Mouse (Mus musculus) limb, embryonic 10.5 days (tissue): ENCODE data around the gene Rae1. TPM values are rescaled to one million over a fixed set of nuclear protein-coding genes. Genes with fewer than 3 reads are reported as not detected.

Experiments
- DNase-seq: peaks from one replicate; pipeline ENCODE4 v3.0.0-alpha.2; 2017; ENCODE audit warnings: low spot score
- H3K27ac ChIP-seq: fragments of 300-500 bp; sonication (generic); 2 replicates; pipeline ENCODE4 v1.5.1; 2016; ENCODE audit warnings: mild to moderate bottlenecking
- H3K27me3 ChIP-seq: fragments of 300-500 bp; sonication (generic); 2 replicates; pipeline ENCODE4 v1.6.1; 2016; ENCODE audit warnings: low read depth, mild to moderate bottlenecking; ENCODE audit not compliant: poor library complexity, severe bottlenecking
- H3K36me3 ChIP-seq: fragments of 300-500 bp; sonication (generic); 2 replicates; pipeline ENCODE4 v1.6.1; 2016; ENCODE audit warnings: mild to moderate bottlenecking, moderate library complexity
- H3K4me1 ChIP-seq: fragments of 300-500 bp; sonication (generic); 2 replicates; pipeline ENCODE4 v1.6.1; 2016
- H3K4me3 ChIP-seq: fragments of 300-500 bp; sonication (generic); 2 replicates; pipeline ENCODE4 v1.5.1; 2016; ENCODE audit warnings: mild to moderate bottlenecking, moderate library complexity
- H3K9me3 ChIP-seq: fragments of 300-500 bp; sonication (generic); replicated peaks from 2 replicates; pipeline ENCODE4 v1.6.1; 2016; ENCODE audit warnings: mild to moderate bottlenecking
- WGBS: fragments of 180-500 bp; shearing (Covaris S2); methylation state at CpG from one replicate; pipeline ENCODE4 v1.1.7; 2016; 5-methylcytosine and 5-hydroxymethylcytosine counted together
- polyA plus RNA-seq: library from polyadenylated mRNA; unstranded; fragments of >200 nt; fragmentation: Nextera tagmentation; extraction: Ambion mirVana; gene quantifications from 2 replicates; pipeline ENCODE4 v1.2.1, GENCODE M21; 2016

The Rae1 gene
- polyA plus RNA-seq, result 179 and 196 TPM in 2 replicates

GRCm38 (mm10) chr2:172999630-173000284 lies at the start of gene Rae1:
Gene Rae1 (plus strand): TSS chr2:173000117.
- no peaks in the 10 kb centered on the region for H3K27me3 ChIP-seq
- H3K4me3 ChIP-seq, result peak within 1 kb of the TSS; percentile 99
- H3K36me3 ChIP-seq, result peaks cover 37% of the 10 kb centered on the region
- no peaks in the 10 kb centered on the region for H3K9me3 ChIP-seq
- peaks cover 23% of the 10 kb centered on the region for H3K4me1 ChIP-seq
- DNase-seq, result peak; percentile 100
- under 1% methylated on average over 45 of the region's 45 CpGs for WGBS
- peak within 1 kb of the TSS; percentile 99 for H3K27ac ChIP-seq

DNA sequence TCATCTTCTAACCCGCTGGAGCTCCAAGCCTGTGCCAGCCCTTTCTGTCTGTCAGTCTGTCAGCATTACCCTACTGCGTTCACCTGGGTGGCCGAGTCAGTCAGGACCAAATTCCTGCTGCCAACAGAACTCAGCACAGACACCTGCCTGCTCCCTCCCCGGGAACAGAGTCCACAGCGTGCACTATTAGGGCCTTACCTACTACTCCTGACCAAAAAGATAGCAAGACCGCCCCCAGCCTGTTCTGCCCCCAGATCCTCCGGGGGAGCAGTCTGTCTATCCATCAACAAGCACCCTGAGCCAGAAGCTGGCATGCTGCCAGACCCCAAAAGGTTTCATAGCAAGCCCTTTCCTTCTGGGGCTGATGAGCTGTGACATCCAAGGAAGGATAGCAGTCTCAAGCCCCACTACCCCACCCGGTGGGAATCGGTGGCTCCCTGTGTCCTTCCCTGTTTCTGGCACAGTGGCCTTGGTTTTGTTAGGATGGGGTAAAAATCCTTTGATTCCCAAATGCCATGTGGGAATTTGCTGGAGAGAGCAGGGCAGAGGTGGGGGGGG lies 49.7 kb upstream of the Rae1 start:
- Histone ChIP-seq H3K4me3 (no peak overlapping the region), H3K9me3 (no peaks in the 10 kb centered on the region), H3K27ac (peak overlapping the region; percentile 5), H3K36me3 (no peaks in the 10 kb centered on the region), H3K27me3 (peaks cover 4% of the 10 kb centered on the region; the same call in 1 of the 2 replicates), H3K4me1 (peaks cover 27% of the 10 kb centered on the region)
- DNase-seq, result no peak
- WGBS, result 80% methylated on average over 9 of the region's 9 CpGs

DNA sequence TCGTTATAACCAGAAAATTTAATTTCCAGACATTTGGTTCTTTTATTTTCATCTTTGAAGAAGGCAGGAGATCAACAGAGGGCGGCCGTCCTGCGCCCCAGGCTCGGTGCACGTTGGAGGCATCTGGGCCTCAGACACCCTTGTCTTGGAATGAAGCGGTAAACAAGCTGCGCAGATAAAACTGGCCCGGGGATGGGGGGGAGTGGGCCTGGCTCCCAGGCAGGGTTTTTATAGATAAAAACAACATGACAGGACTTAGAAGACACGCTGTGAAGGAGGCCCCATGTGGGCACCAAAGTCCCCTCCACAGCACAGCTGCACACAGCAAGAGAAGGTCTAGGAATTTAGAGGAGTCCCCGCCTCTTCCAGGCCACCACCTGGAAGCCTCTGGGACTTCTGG lies 49.2 kb upstream of the Rae1 start:
- peak overlapping the region; percentile 5 for H3K27ac ChIP-seq
- no peak overlapping the region for H3K4me3 ChIP-seq
- no peak for DNase-seq
- 56% methylated on average over 11 of the region's 11 CpGs for WGBS
- no peaks in the 10 kb centered on the region for H3K36me3 ChIP-seq
- H3K27me3 ChIP-seq, result peaks cover 4% of the 10 kb centered on the region; the same call in 1 of the 2 replicates
- peaks cover 27% of the 10 kb centered on the region for H3K4me1 ChIP-seq
- no peaks in the 10 kb centered on the region for H3K9me3 ChIP-seq

DNA sequence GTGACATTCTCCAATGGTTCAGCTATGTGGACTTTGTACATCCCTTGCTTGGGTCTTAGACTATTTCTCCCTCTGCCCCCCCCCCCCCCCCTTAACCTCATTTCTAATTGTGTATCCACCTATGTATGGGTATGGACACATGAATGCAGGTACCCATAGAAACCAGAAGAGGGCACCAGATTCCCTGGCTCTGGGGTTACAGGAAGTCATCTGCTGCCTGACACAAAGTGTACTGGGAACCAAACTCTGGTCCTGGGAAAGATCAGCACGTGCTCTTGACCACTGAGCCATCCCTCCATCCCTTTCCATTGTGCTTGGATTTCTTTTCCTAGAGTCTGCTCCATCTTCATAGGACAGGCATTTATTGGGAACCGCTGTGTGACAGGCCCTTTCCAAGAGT lies 47.9 kb upstream of the Rae1 start:
- Histone ChIP-seq H3K4me3 (no peak overlapping the region), H3K27me3 (peaks cover 4% of the 10 kb centered on the region; the same call in 1 of the 2 replicates), H3K36me3 (peaks cover under 1% of the 10 kb centered on the region; the same call in 1 of the 2 replicates), H3K4me1 (peaks cover 27% of the 10 kb centered on the region), H3K27ac (no peak overlapping the region), H3K9me3 (no peaks in the 10 kb centered on the region; the same call in 1 of the 2 replicates)
- DNase-seq, result no peak
- WGBS, result 87% methylated on average over 2 of the region's 2 CpGs

DNA sequence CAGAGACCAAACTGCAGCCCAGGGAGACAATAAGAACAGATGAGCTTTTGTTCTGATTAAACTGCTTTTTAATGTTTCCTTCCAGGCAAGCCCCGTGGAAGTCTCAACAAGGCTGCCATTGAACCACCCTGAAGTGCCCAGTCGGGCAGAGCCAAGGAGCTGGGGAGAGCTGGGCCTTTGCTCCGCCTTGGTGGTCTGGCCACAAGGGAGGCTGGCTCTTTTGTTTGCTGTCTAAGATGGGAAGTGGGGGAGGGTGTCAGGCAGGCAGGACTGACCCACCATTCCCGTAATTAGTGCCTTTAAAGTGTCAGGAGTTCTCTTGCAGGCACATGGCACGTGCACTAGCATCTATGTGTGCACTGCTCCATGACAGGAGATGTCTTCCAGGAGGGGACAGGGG lies 41.3 kb upstream of the Rae1 start:
- no peaks in the 10 kb centered on the region; the same call in 1 of the 2 replicates for H3K9me3 ChIP-seq
- peaks cover 6% of the 10 kb centered on the region; the same call in 1 of the 2 replicates for H3K36me3 ChIP-seq

DNA sequence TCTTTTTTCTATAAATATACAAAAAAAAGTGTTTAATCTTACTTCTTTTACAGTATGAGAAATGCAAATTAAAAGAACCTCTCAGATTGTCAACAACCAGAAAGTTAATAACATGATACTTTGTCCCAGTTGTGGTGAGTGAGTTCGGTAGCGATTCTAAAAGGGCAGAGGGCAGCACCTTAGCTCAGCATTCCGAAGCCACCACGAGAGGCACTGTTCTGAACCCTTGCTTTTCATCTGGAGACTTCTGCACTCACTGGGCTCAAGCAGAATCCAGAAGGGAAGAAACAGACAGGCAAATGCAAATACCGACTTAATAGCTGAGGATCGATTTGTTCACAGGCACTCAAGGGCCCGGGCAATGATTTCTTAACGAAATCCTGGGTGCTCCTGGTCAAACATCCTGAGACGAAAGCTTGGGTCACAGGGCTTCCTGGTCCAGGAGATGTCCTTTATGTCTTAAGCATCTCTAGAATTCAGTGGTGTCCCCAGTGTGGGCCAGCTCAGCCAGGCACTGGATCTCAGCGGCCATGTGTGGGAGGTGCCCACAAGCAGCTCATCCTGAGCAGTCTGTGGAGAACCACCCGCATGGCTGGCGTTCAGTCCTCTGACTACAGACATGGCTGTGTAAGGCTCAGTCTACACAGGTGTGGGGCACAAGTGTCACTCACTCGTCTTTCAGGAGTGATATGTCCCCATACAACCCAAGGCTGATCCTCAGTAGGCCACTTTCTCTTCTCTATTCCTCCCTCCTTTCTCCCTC lies 40.7 kb upstream of the Rae1 start:
- H3K9me3 ChIP-seq, result no peaks in the 10 kb centered on the region; the same call in 1 of the 2 replicates
- H3K27ac ChIP-seq, result peak overlapping the region; percentile 84
- H3K4me1 ChIP-seq, result peaks cover 21% of the 10 kb centered on the region
- no peak for DNase-seq
- no peaks in the 10 kb centered on the region for H3K27me3 ChIP-seq
- H3K36me3 ChIP-seq, result peaks cover 6% of the 10 kb centered on the region; the same call in 1 of the 2 replicates
- H3K4me3 ChIP-seq, result no peak overlapping the region
- 51% methylated on average over 13 of the region's 13 CpGs for WGBS

More for the DNA sequence above, 41.3 kb upstream of the Rae1 start:
- Histone ChIP-seq H3K4me1 (peaks cover 21% of the 10 kb centered on the region), H3K4me3 (no peak overlapping the region), H3K27me3 (no peaks in the 10 kb centered on the region), H3K27ac (peak overlapping the region; percentile 84)
- DNase-seq, result no peak
- 14% methylated on average over 5 of the region's 5 CpGs for WGBS

GRCm38 (mm10) chr2:172960350-172960749 lies 39.6 kb upstream of the Rae1 start:
- Histone ChIP-seq H3K4me1 (peaks cover 20% of the 10 kb centered on the region), H3K36me3 (peaks cover 6% of the 10 kb centered on the region; the same call in 1 of the 2 replicates), H3K4me3 (no peak overlapping the region), H3K9me3 (no peaks in the 10 kb centered on the region; the same call in 1 of the 2 replicates), H3K27ac (no peak overlapping the region), H3K27me3 (no peaks in the 10 kb centered on the region)
- no peak for DNase-seq
- WGBS, result 88% methylated on average over 3 of the region's 3 CpGs

- WGBS, result 79% methylated on average over 6 of the region's 6 CpGs
- no peaks in the 10 kb centered on the region for H3K27me3 ChIP-seq
- no peaks in the 10 kb centered on the region; the same call in 1 of the 2 replicates for H3K9me3 ChIP-seq
- H3K36me3 ChIP-seq, result peaks cover 6% of the 10 kb centered on the region; the same call in 1 of the 2 replicates
- H3K4me3 ChIP-seq, result no peak overlapping the region
- no peak overlapping the region for H3K27ac ChIP-seq
- H3K4me1 ChIP-seq, result peaks cover 24% of the 10 kb centered on the region
- DNase-seq, result no peak
Measured at GRCm38 (mm10) chr2:172961211-172961610, 38.7 kb upstream of the Rae1 start.

DNA sequence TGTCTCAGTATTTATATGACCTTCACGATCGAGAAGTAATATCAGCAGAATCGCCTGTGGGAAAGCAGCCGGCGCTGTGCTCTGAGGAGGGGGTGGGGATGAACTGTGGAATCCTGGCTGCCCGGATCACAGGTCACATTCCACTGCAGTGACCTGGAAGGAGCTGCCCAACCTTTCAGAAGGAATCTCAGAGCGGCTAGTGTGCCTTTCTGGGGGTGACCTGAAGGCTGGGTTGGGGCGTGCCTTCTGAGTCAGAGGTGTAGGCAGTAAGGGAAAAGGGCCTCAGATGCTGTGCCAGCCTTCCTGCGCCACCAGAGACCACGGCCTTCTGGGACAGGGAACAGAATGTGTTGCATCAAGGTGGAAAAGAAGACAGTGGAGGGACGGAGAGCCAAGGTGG lies 34.7 kb upstream of the Rae1 start:
- H3K36me3 ChIP-seq, result no peaks in the 10 kb centered on the region
- DNase-seq, result no peak
- H3K27ac ChIP-seq, result peak overlapping the region; percentile 61; the same call in 1 of the 2 replicates
- H3K9me3 ChIP-seq, result no peaks in the 10 kb centered on the region
- 51% methylated on average over 11 of the region's 11 CpGs for WGBS
- no peaks in the 10 kb centered on the region for H3K27me3 ChIP-seq
- H3K4me1 ChIP-seq, result peaks cover 7% of the 10 kb centered on the region
- no peak overlapping the region for H3K4me3 ChIP-seq

- H3K36me3 ChIP-seq, result no peaks in the 10 kb centered on the region
- H3K27ac ChIP-seq, result no peak overlapping the region
- H3K4me3 ChIP-seq, result no peak overlapping the region
- no peak for DNase-seq
- H3K9me3 ChIP-seq, result no peaks in the 10 kb centered on the region
- WGBS, result 83% methylated on average over 5 of the region's 5 CpGs
- peaks cover 7% of the 10 kb centered on the region for H3K4me1 ChIP-seq
- H3K27me3 ChIP-seq, result no peaks in the 10 kb centered on the region
Measured at GRCm38 (mm10) chr2:172966480-172966879, 33.4 kb upstream of the Rae1 start.

DNA sequence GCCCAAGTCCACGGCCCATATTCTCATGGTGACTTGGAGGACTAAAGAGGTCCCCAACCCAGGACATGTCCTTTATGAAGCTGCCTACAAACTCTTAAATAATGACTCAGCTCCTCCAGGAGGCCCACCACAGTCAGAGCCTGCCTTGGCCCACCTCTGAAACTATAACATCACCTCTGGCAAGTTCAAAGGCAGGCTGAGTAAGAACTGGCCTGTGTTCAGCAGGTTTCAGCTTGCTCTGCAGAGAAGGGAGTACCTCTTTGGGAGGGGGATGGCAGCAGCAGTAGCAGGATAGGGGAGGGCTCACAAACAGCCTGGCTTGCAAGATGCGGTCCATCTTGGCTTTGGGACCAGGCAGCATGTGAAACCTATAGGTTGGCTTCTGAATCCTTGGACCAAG lies 28.1 kb upstream of the Rae1 start:
- no peaks in the 10 kb centered on the region for H3K9me3 ChIP-seq
- no peak overlapping the region for H3K27ac ChIP-seq
- H3K4me1 ChIP-seq, result peaks cover 23% of the 10 kb centered on the region
- DNase-seq, result no peak
- WGBS, result 86% methylated on average over 2 of the region's 2 CpGs
- H3K27me3 ChIP-seq, result no peaks in the 10 kb centered on the region
- H3K4me3 ChIP-seq, result no peak overlapping the region
- H3K36me3 ChIP-seq, result no peaks in the 10 kb centered on the region

DNA sequence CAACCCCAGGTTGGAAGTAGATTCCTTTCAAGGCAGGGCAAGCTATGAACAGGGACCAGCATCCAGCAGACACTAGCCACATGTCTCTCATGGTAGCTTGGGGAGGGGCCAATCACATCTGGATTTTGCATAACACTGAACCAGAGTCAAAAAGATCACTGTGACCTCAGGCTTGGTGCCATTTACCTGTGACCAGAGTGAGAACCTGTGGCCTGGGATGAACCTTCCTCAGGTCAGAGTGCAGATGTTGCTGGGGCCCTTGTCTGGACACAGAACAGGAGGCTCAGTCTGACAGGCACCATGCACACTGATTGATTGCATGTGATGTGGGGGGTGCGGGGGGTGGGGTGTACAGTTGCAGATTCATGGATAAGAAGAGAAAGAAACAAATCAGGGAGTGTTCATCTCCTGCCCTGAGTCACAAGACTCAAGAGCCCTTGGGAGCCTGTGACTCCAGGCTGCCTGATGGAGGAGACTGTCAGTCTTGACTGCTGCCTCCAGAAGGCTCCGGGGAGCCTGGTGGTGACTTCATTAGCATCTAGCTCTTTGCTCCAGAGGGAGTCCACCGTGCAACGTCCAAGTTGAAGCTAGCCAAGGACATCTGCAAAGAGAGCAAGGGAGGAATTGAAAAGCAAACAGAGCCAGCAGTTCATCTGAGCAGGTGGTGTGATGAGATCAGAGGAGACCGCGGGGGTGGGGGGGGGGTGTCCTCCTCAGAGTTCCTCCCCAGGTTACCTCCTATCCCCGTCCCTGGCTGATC lies 25.9 kb upstream of the Rae1 start:
- H3K36me3 ChIP-seq, result no peaks in the 10 kb centered on the region
- DNase-seq, result no peak
- peaks cover 40% of the 10 kb centered on the region for H3K4me1 ChIP-seq
- H3K9me3 ChIP-seq, result no peaks in the 10 kb centered on the region
- no peak overlapping the region; the same call in 1 of the 2 replicates for H3K27ac ChIP-seq
- 30% methylated on average over 7 of the region's 7 CpGs for WGBS
- H3K4me3 ChIP-seq, result no peak overlapping the region
- peaks cover 7% of the 10 kb centered on the region; the same call in 1 of the 2 replicates for H3K27me3 ChIP-seq
